Mouse (Mus musculus) G1E (cell line): ENCODE data around the gene Cdh15.

Experiments
- CTCF ChIP-seq: IDR thresholded peaks from 2 replicates; pipeline ENCODE4 v1.5.1; 2012; ENCODE audit warnings: low read depth, low read length, inconsistent platforms, mixed read lengths
- POLR2AphosphoS5 ChIP-seq: IDR thresholded peaks from 2 replicates; pipeline ENCODE4 v1.6.1; 2012; ENCODE audit warnings: low read depth, low read length, inconsistent platforms; ENCODE audit not compliant: insufficient replicate concordance

DNA sequence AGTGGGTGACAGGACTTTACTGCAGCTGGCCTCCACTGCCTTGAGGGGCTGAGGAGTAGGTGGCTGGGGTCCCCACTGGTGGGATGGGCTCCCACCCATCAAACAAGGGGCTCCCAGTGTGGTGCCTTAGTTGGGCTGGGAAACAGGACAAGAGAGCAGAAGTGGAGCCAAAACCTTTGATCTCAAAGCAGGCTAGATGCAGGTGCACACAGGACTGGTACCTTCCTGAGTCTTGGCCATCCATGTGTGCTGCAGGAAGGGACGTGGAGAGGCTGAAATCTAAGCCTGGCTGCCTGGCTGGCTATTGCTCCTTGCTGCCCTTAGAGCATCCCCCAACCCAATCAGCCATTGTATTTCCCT, 4.8 kb downstream of the Cdh15 start:
- TF ChIP-seq CTCF (no peak), POLR2AphosphoS5 (no peak)
